Mouse (Mus musculus): ENCODE measurements around the gene Amigo1. TPM values are rescaled to one million over a fixed set of nuclear protein-coding genes. Genes with fewer than 3 reads are reported as not detected.

The Amigo1 gene
- 3.5 and 4.2 TPM in 2 replicates for polyA plus RNA-seq (2012)

GRCm38 (mm10) chr3:108186098-108187047, at the start of gene Amigo1:
TSS of gene Amigo1 (plus strand) at chr3:108186335.

DNA sequence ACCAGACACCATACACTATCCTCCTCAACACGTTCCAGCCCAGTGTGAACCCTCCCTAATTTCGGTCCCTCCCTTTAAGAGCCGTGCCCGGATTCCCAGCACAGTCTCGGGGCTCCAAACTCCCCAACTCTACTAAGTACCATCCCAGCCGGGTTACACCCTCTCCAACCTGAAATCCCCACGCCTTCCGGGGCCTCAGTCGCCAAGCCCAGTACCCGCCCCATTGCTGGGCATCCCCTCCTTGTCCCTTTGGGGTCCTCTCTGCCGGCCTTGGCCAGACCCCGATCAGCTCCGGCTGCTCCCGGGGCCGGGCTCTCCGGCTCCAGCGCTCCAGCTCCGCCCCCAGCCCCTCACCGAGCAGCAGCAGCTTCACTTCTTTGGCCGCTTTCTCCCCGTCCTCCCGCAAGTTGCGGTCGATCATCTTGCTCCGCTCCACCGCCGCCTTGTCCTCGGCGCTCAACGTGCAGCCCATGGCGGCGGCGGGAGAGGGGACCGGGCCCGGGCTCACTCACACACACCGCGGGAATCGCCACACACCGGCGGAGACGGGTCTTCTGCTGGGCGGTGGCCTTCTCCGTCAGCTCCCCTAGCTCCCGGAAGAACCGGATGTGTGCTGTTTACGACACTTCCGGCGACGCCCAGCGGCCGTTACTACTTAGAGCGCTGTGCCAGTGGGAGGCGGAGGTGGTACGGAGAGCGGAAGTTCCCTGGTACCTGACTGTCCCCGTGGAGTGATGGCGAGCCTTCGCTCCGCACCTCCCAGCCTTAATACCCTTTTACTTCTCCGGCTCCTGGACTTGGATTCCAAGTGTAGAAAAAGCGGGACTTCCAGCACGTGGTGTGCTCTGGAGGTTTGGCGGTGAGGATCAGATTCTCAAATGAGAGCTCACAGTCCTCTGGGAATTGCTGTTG, 40.3 kb upstream of the Amigo1 start, which contains the start of gene Gnai3:
TSS of gene Gnai3 (minus strand) at position 613 of the 912 bp plus-strand sequence.

GRCm38 (mm10) chr3:108154656-108155055, 31.5 kb upstream of the Amigo1 start, which contains the start of gene Gpr61:
TSS of gene Gpr61 (minus strand) at chr3:108154882.

GRCm38 (mm10) chr3:108200329-108201323, 14.5 kb downstream of the Amigo1 start, which contains the start of gene Cyb561d1:
TSS of gene Cyb561d1 (minus strand) at chr3:108201212.

DNA sequence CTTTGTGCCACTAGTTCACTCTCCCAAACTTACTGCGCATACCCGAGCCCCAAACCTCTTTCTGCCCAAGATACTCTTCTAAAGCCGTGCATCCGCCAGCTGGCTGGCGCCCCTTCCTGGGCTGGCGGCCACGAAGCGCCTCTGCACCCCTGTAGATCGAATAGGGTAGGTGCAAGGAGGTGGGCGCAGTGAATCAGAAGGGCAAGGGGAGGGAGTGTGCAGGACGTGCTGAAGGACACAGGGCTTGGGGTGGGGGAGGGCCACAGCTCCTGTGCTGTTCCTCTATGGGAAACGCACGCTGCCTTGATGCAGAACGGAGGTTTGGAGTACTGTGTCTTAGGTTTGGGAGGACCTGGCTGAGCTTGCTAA, 24.6 kb downstream of the Amigo1 start, which contains the start of gene Atxn7l2:
TSS of gene Atxn7l2 (minus strand) at position 164 of the 369 bp plus-strand sequence.

GRCm38 (mm10) chr3:108226558-108227350, 40.6 kb downstream of the Amigo1 start, which contains the start of gene Sypl2:
TSS of gene Sypl2 (minus strand) at chr3:108226648.

Other genes with a start within 250 kb of the Amigo1 start
- gene Gstm6, start 242.6 kb upstream of the Amigo1 start, polyA plus RNA-seq (2012): not detected in 2 replicates
- gene Gstm3, start 217.1 kb upstream of the Amigo1 start, polyA plus RNA-seq (2012): not detected in 2 replicates
- gene Gstm2, start 199.9 kb upstream of the Amigo1 start, polyA plus RNA-seq (2012): 0.16 and 0.23 TPM in 2 replicates
- gene Gstm1, start 168.4 kb upstream of the Amigo1 start, polyA plus RNA-seq (2012): 1,063 and 2,187 TPM in 2 replicates
- 2.9 and 4.4 TPM in 2 replicates for gene Gstm4, start 141.4 kb upstream of the Amigo1 start, polyA plus RNA-seq (2012)
- gene Ampd2, start 99.7 kb upstream of the Amigo1 start, polyA plus RNA-seq (2012): 238 and 248 TPM in 2 replicates
- 0.36 and 1.00 TPM in 2 replicates for gene Gnat2, start 93.5 kb upstream of the Amigo1 start, polyA plus RNA-seq (2012)
- gene Gnai3, start 40.2 kb upstream of the Amigo1 start, polyA plus RNA-seq (2012): 16.4 and 17.1 TPM in 2 replicates
- not detected in 2 replicates for gene Gpr61, start 31.5 kb upstream of the Amigo1 start, polyA plus RNA-seq (2012)
- gene Cyb561d1, start 14.9 kb downstream of the Amigo1 start, polyA plus RNA-seq (2012): 6.5 and 6.8 TPM in 2 replicates
- gene Atxn7l2, start 24.6 kb downstream of the Amigo1 start, polyA plus RNA-seq (2012): 35.0 and 51.9 TPM in 2 replicates
- gene Sypl2, start 40.3 kb downstream of the Amigo1 start, polyA plus RNA-seq (2012): 0.16 TPM in 1 of 2 replicates, not detected in the other
- gene Psma5, start 70.6 kb downstream of the Amigo1 start, polyA plus RNA-seq (2012): 4.4 and 5.0 TPM in 2 replicates
- gene Sort1, start 97.7 kb downstream of the Amigo1 start, polyA plus RNA-seq (2012): 16.8 and 24.8 TPM in 2 replicates
- gene Mybphl, start 178.6 kb downstream of the Amigo1 start, polyA plus RNA-seq (2012): not detected in 2 replicates
- 21.2 and 22.0 TPM in 2 replicates for gene Psrc1, start 197.5 kb downstream of the Amigo1 start, polyA plus RNA-seq (2012)
- gene Celsr2, start 229.2 kb downstream of the Amigo1 start, polyA plus RNA-seq (2012): 6.3 and 9.8 TPM in 2 replicates